Mouse (Mus musculus): ENCODE data around the gene Adamts2. TPM values are rescaled to one million over a fixed set of nuclear protein-coding genes. Genes with fewer than 3 reads are reported as not detected.

The Adamts2 gene
- total and polyA plus RNA-seq, 3 experiments, result not detected

- Histone ChIP-seq H3K4me2 (ENCODE audit: insufficient read depth, low read depth, poor library complexity, severe bottlenecking) (no peak overlapping the region), H3K4me3 (replicated peaks in 1 of 3; ENCODE audit: low read depth in 2 of 3, low read length in 2 of 3, poor library complexity in 1 of 3) (no peak overlapping the region), H3K27me3 (replicated peaks) (peaks cover under 1% of the 10 kb centered on the region), H3K4me1 (ENCODE audit: control insufficient read depth in 1 of 2, insufficient read depth in 2 of 2) (peaks cover 14 to 46% of the 10 kb centered on the region in 2 experiments), H3K36me3 (replicated peaks in 1 of 2; ENCODE audit: control insufficient read depth in 1 of 2, insufficient read depth in 1 of 2, low read length in 1 of 2) (no peaks in the 10 kb centered on the region), H3K27ac (ENCODE audit: insufficient read depth, low read depth) (no peak overlapping the region), H3K79me2 (replicated peaks; ENCODE audit: control insufficient read depth, extremely low read depth, insufficient read depth, poor library complexity, severe bottlenecking) (no peaks in the 10 kb centered on the region), H3K9me3 (replicated peaks; ENCODE audit: low read length) (peaks cover 12% of the 10 kb centered on the region), H3K9ac (ENCODE audit: insufficient read depth, low read depth) (no peak overlapping the region)
- in situ Hi-C loops (cut with MboI; ENCODE audit: low pct_ligation_motif_present, low pct_unique_long_range_greater_than_20kb, low sequenced_read_pairs) (no loop called here), dilution Hi-C loops (cut with MboI; ENCODE audit: extremely low pct_ligation_motif_present, extremely low pct_unique_long_range_greater_than_20kb, low sequenced_read_pairs) (no loop called here)
- TF ChIP-seq USF1 (IDR thresholded peaks at IDR 0.05; ENCODE audit: low read depth, low read length), result no peak
- no peak for TF ChIP-seq CHD1 (IDR thresholded peaks at IDR 0.05; ENCODE audit: low read depth, low read length)
- TF ChIP-seq ZC3H11A (IDR thresholded peaks at IDR 0.05; ENCODE audit: low read depth, low read length), result no peak
- TF ChIP-seq JUND (conservative IDR thresholded peaks at IDR 0.05; ENCODE audit: low read depth, low read length), result no peak
- TF ChIP-seq EP300 (IDR thresholded peaks at IDR 0.05; ENCODE audit: low read length), result no peak
- no peak for TF ChIP-seq CTCF (conservative IDR thresholded peaks at IDR 0.05 in 1 of 2, IDR thresholded peaks at IDR 0.05 in 1 of 2; ENCODE audit: low read depth in 2 of 2, low read length in 2 of 2)
- TF ChIP-seq PAX5 (IDR thresholded peaks at IDR 0.05; ENCODE audit: low read length), result no peak
- TF ChIP-seq USF2 (conservative IDR thresholded peaks at IDR 0.05; ENCODE audit: low read depth, low read length), result no peak
- no peak for TF ChIP-seq ETS1 (conservative IDR thresholded peaks at IDR 0.05; ENCODE audit: low read depth, low read length)
- no peak for TF ChIP-seq UBTF (IDR thresholded peaks at IDR 0.05; ENCODE audit: low read depth, low read length)
- TF ChIP-seq E2F4 (IDR thresholded peaks at IDR 0.05; ENCODE audit: insufficient replicate concordance, low read depth, low read length), result no peak
- TF ChIP-seq GABPA (IDR thresholded peaks at IDR 0.05; ENCODE audit: insufficient replicate concordance, low read depth, low read length), result no peak
- no peak for TF ChIP-seq MAX (IDR thresholded peaks at IDR 0.05; ENCODE audit: low read length)
- TF ChIP-seq POLR2AphosphoS2 (IDR thresholded peaks at IDR 0.05; ENCODE audit: low read depth, low read length), result no peak
- no peak for TF ChIP-seq CHD2 (IDR thresholded peaks at IDR 0.05; ENCODE audit: low read length)
- TF ChIP-seq MYC (IDR thresholded peaks at IDR 0.05; ENCODE audit: low read depth, low read length), result no peak
- no peak for TF ChIP-seq ZNF384 (IDR thresholded peaks at IDR 0.05; ENCODE audit: low read depth, low read length)
- no peak for TF ChIP-seq RAD21 (IDR thresholded peaks at IDR 0.05; ENCODE audit: low read depth, low read length)
- no peak for DNase-seq (ENCODE audit: extremely low read depth)
These were observed 244.1 kb downstream of the Adamts2 start for GRCm38 (mm10) chr11:50845951-50846350.

- DNase-seq (ENCODE audit: extremely low read depth), result peak; percentile 25
- Histone ChIP-seq H3K4me2 (ENCODE audit: insufficient read depth, low read depth, poor library complexity, severe bottlenecking) (no peak overlapping the region), H3K9me3 (replicated peaks; ENCODE audit: low read length) (peaks cover 17% of the 10 kb centered on the region), H3K27ac (ENCODE audit: insufficient read depth, low read depth) (no peak overlapping the region), H3K4me1 (ENCODE audit: control insufficient read depth in 1 of 2, insufficient read depth in 2 of 2) (peaks cover 19 to 55% of the 10 kb centered on the region in 2 experiments), H3K79me2 (replicated peaks; ENCODE audit: control insufficient read depth, extremely low read depth, insufficient read depth, poor library complexity, severe bottlenecking) (no peaks in the 10 kb centered on the region), H3K27me3 (replicated peaks) (peaks cover 9% of the 10 kb centered on the region), H3K36me3 (replicated peaks in 1 of 2; ENCODE audit: control insufficient read depth in 1 of 2, insufficient read depth in 1 of 2, low read length in 1 of 2) (no peaks in the 10 kb centered on the region), H3K9ac (ENCODE audit: insufficient read depth, low read depth) (no peak overlapping the region), H3K4me3 (replicated peaks in 1 of 3; ENCODE audit: low read depth in 2 of 3, low read length in 2 of 3, poor library complexity in 1 of 3) (no peak overlapping the region)
- dilution Hi-C loops (cut with MboI; ENCODE audit: extremely low pct_ligation_motif_present, extremely low pct_unique_long_range_greater_than_20kb, low sequenced_read_pairs), result no loop called here
- in situ Hi-C loops (cut with MboI; ENCODE audit: low pct_ligation_motif_present, low pct_unique_long_range_greater_than_20kb, low sequenced_read_pairs), result no loop called here
- TF ChIP-seq MAFK (IDR thresholded peaks at IDR 0.05; ENCODE audit: insufficient replicate concordance, low read length), result no peak
- TF ChIP-seq CTCF (conservative IDR thresholded peaks at IDR 0.05 in 1 of 2, IDR thresholded peaks at IDR 0.05 in 1 of 2; ENCODE audit: low read depth in 2 of 2, low read length in 2 of 2), result peak in 1 of 2 experiments; percentile 30; a peak in 2 of 4 replicates
These were observed 245.2 kb downstream of the Adamts2 start for GRCm38 (mm10) chr11:50847047-50847446.

Data from CH12.LX (cell line).